Mouse (Mus musculus): ENCODE measurements at regions not wholly inside any gene's neighbourhood (a gene's known extent, or its start where the extent isn't known, plus 50 kb on each side); places are given as distances from the start of the nearest gene placed in this dataset.
"Not testable (repeated sequence)": the region's sequence is repeated elsewhere in the genome, so short reads cannot be mapped to it uniquely, and the experiment has no call there.

GRCm38 (mm10) chrX:162359767-162360545 lies 200.4 kb upstream of the Nhs start:
- DNase-seq (ENCODE audit: extremely low spot score in 1 of 2, low spot score in 1 of 2), result no peak

DNA sequence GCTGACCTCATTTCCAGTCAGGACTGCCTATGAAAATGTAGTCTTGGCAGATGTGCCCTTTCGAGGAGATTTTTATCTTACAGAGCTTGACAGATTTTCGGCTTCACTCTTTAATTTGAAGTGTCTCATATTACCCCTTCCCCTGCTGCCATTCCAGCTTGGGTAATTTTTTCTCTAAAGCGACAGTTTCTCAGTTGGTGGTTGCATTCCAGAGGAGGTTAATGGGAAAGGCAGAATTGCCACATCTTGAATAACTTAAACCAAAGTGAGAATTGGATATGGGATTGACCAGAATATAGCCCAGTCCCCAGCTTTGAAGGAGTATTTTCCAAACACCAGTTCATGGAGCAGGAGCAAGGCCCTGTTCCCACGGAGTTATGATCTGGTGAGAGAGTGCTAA lies 188.8 kb upstream of the Nhs start:
- DNase-seq (ENCODE audit: extremely low spot score in 1 of 2, low spot score in 1 of 2), result no peak

DNA sequence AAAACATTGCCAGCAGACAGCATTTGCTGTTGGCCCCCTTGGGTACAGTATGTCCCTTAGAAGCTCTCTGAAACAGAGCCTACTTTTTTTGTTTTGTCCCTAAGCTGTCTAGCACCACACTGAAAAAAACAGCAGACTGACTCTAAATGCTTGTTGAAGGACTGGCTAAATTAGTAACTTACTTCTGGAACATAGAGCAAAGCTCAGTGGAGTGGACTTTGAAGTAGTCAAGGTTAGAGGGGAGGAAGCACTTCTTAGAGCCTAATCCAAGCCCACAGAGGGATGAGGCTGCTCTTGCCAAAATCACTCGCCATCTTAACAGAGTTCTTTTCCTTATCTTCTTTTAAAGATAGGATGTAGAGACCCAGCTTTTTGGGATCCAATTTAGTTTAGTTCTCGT lies 188.4 kb upstream of the Nhs start:
- no peak for DNase-seq (ENCODE audit: extremely low spot score in 1 of 2, low spot score in 1 of 2)

DNA sequence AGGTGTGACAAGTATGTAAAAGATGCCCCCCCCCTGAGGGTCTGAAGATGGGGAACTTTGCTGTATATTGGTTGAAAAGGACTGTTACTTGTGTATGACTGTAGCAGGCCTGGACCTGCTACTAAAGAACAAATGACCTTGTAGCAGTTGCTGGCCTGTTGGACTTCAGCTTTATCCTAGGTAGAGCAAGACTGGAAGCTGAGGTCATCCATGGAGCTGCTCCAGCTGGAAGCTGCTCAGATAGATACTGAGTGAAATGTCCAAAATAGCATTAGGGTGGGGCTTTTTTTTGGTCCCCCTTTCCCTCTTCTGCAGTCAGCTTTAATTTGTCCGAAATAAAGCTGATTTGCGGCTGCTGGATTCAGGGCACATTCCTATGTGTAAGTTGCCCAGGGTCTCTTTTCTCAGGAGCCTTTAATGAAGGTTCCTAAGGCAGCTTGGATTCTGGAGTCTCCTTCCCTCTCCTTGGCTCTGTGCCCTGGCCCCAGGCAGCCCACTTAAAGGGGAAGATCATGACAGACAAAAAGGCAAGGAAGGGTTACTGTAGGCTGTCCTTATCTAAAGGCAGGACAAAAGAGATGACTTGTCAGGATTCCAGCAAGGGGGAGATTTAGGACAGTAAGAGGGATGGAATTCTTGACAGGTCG lies 186.1 kb upstream of the Nhs start:
- DNase-seq (ENCODE audit: extremely low spot score in 1 of 2, low spot score in 1 of 2), result no peak

GRCm38 (mm10) chrX:162332121-162332520 lies 172.6 kb upstream of the Nhs start:
- no peak for DNase-seq (ENCODE audit: extremely low spot score in 1 of 2, low spot score in 1 of 2)

DNA sequence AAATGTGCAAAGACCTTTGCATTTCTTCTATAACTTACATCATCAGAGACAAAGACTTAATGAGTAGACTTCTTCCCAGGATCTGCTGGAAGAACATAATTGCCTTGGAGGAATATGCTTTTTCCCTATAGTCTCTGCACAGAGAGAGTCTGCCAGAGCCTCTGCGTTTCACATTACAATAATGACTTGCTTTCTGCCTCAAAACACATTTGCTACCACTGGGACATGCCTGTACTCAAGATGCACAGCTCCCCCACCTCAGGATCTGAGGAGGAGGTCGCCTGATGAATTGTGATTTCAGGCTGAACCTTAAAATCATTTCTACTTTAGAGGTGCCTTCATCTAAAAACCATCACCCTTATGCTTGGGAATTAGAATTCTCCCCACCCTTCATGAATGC lies 148.1 kb upstream of the Nhs start:
- DNase-seq (ENCODE audit: extremely low spot score in 1 of 2, low spot score in 1 of 2), result no peak

DNA sequence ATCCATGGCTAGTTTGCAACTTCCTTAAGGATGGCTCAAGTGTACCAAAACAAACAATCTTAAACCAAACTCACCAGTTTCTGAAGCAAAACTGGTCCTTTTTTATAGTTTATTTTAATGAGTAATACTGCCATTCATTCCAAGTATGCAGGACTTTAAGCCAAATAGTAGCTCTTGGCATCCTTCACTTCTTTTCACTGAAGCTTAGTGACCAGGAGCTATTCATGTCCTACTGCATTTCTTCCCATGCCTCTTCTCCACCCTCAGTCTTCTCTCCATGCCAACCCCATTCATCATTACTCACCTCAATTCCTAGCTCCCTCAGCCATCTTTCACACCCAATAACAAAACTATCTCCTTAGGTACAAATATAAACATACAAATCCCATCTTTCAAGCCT lies 144.6 kb upstream of the Nhs start:
- no peak for DNase-seq (ENCODE audit: extremely low spot score in 1 of 2, low spot score in 1 of 2)

GRCm38 (mm10) chrX:162302788-162303187 lies 143.3 kb upstream of the Nhs start:
- DNase-seq (ENCODE audit: extremely low spot score in 1 of 2, low spot score in 1 of 2), result no peak

- no peak for DNase-seq (ENCODE audit: extremely low spot score in 1 of 2, low spot score in 1 of 2)
Observed at GRCm38 (mm10) chrX:162291234-162291633, 131.7 kb upstream of the Nhs start.

DNA sequence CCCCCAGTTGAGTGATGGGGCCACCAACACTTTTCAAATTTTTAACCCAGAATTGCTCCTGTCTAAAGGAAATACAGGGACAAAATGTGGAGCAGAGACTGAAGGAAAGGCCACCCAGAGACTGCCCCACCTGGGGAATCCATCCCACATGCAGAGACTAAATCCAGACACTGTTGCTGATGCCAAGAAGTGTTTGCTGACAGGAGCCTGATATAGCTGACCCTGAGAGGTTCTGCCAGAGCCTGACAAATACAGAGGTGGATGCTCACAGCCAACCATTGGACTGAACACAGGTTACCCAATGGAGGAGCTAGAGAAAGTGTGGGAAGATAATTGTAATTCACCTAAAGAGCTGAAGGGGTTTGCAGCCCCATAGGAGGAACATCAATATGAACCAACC lies 126.6 kb upstream of the Nhs start:
- not testable (repeated sequence) for DNase-seq (ENCODE audit: extremely low spot score in 1 of 2, low spot score in 1 of 2)

- DNase-seq (ENCODE audit: extremely low spot score in 1 of 2, low spot score in 1 of 2), result no peak
Observed at GRCm38 (mm10) chrX:162284252-162284651, 124.7 kb upstream of the Nhs start.

- no peak for DNase-seq (ENCODE audit: extremely low spot score in 1 of 2, low spot score in 1 of 2)
Observed at GRCm38 (mm10) chrX:162282690-162283089, 123.2 kb upstream of the Nhs start.

DNA sequence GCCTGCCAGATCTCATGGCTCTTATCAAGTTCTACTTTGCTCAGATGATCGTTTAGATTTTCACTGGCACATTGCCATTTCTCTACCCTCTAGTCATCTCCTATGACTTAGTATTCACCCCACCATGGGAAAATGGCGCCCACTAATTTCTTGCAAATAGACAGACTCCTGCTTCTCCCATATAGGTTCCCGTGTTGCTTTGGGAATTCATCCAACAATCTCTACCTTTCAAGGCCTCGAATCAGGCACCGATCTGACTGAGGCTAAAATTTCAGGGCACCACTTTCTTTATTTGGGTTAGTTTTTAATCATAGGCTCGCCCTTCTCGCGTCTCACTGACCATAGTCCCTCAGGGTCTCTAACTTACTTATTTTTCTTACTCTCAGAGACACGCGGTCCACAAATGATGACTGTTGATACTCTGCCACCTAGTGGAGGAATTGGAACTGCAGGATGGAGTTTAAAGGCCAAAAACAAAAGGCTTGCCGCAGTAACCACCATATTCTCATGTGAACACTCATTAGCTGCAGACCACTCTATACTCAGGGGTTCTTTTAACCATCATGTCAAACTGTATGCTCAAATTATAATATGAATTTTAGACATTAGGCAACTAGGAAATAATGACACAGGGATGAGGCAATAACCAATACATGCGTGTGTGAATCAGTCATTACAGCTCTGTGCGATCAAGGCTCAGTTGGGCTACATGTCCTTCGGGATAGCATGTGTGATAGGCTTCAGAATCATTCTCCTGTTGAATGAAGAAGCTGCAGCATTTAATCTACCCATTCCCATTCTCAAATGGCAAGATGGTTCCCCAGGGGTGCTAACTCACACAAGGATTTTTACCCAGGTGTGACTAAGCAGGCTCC lies 119.5 kb upstream of the Nhs start:
- peak; percentile 18 to 80 for DNase-seq (ENCODE audit: extremely low spot score in 1 of 2, low spot score in 1 of 2)

DNA sequence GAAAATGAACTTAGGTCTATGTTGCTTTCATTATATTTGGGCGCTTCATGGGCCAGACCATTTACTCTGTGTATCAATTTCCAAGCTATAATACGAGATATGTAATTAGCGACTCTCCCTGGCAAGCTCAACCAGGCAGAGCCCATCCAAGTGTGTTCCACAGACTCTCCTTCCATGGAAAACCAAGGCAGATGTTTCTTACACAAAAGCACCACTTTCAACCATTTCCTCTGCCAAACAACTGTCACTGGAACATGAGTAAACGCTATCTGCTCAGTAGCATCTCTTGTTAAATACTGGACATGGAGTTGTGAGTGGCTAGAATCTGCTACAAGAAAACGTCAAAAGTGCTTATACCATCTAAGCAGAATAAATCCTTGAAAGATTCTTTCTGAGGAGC lies 115.1 kb upstream of the Nhs start:
- DNase-seq (ENCODE audit: extremely low spot score in 1 of 2, low spot score in 1 of 2), result no peak

DNA sequence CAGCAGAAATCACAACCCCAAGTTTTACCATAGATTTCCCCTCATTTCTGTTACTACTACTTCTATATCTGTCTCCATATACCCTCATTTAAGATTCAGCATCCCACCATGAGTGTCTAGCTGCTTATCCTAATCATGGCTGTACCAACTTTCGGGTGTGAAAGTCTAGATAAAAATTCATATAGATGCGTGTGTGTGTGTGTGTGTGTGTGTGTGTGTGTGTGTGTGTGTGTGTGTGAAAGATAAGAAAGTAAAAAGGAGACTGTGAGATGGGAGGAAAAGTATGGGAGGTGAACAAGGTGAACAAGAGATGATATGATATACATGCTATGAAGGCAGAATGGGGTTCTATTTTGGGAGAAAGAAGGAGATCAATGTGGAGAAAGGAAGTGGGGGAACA lies 111.7 kb upstream of the Nhs start:
- no peak for DNase-seq (ENCODE audit: extremely low spot score in 1 of 2, low spot score in 1 of 2)

- DNase-seq (ENCODE audit: extremely low spot score in 1 of 2, low spot score in 1 of 2), result no peak
Observed at GRCm38 (mm10) chrX:162268918-162269317, 109.4 kb upstream of the Nhs start.

DNA sequence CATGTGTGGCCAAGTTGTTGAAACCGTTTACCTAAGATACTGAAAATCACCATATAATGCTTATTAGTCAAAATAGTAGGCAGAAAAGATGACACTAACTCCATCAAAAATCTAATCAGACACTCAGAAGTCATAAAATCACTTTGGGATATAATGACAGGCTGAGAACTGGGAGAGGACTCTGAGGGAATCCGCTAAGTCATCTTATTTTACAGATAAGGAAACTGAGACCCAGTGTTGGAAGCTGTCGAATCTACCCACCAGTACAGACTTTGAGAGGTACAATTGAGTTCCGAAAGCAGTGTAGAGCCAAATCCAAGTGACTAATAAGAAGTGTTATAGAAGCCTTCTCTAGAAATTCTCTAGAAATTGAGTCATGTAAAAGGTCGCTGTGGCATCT lies 108.6 kb upstream of the Nhs start:
- DNase-seq (ENCODE audit: extremely low spot score in 1 of 2, low spot score in 1 of 2), result no peak

- DNase-seq (ENCODE audit: extremely low spot score in 1 of 2, low spot score in 1 of 2), result peak in 1 of 2 experiments; percentile 6
Observed at GRCm38 (mm10) chrX:162267679-162268078, 108.1 kb upstream of the Nhs start.

DNA sequence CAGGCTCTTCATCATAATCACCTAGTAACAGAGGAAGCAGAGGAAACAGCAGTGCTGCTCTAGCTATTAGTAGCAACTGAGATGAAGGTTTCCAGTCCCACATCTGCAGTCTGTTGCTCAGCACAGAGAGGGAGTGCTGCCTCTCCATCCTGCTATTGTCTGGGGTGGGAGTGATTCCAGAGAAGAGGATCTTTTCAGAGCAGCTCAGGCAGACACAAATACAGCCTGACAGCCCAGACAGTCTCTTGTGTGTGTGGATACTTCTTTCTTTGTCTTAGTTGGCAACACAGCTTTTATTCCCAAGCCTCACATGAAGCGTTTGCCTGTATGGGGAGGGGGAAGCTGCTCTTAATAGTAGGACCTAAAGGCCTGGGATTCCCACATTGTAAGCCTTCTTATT lies 107.2 kb upstream of the Nhs start:
- DNase-seq (ENCODE audit: extremely low spot score in 1 of 2, low spot score in 1 of 2), result no peak

DNA sequence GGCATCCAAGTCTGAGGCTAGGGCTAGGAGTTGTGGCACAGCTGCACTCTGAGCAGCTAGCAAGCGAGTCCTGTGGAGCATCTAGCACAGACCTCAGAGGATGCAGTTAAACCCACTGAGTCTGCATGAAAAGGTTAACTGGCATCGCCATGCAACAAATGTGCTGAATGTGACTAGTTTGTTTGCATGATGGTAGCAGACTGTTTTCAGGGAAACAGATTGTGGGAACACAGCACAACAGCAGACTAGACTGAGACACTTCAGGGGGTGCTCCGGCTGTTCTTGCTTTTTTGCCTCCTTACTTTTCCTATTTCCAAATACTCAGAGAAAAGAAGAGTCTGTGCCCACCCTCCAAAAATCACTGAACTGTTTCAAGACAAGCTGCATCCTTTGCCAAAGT lies 97.9 kb upstream of the Nhs start:
- DNase-seq (ENCODE audit: extremely low spot score in 1 of 2, low spot score in 1 of 2), result no peak

GRCm38 (mm10) chrX:162255873-162256272 lies 96.3 kb upstream of the Nhs start:
- DNase-seq (ENCODE audit: extremely low spot score in 1 of 2, low spot score in 1 of 2), result no peak

Measured in frontal cortex, adult 2 months (tissue).